Mouse (Mus musculus) neutrophil, adult 65 days (primary cell): Measurements from ENCODE around the gene Nfrkb. TPM values are rescaled to one million over a fixed set of nuclear protein-coding genes. Genes with fewer than 3 reads are reported as not detected.

Experiments
- total RNA-seq: library from RNA; stranded (reverse); gene quantifications from 2 replicates; pipeline ENCODE4 v1.2.4, GENCODE M21; 2023

The Nfrkb gene
- total RNA-seq: 28.1 and 36.0 TPM in 2 replicates

GRCm38 (mm10) chr9:31385947-31386354 lies at the start of gene Nfrkb:
TSS of gene Nfrkb (plus strand) at chr9:31386192.

GRCm38 (mm10) chr9:31463692-31464474 lies 77.9 kb downstream of the Nfrkb start, which contains the start of gene Tmem45b:
TSS of gene Tmem45b (minus strand) at chr9:31464462.

Other genes with a start within 250 kb of the Nfrkb start
- 38.4 and 47.7 TPM in 2 replicates for gene Aplp2, start 174.4 kb upstream of the Nfrkb start, total RNA-seq
- gene Prdm10, start 105.7 kb upstream of the Nfrkb start, total RNA-seq: 10.5 and 13.5 TPM in 2 replicates
- not detected in 2 replicates for gene Tmem45b, start 78.3 kb downstream of the Nfrkb start, total RNA-seq